Mouse (Mus musculus): ENCODE measurements around the gene Trpm3. TPM values are rescaled to one million over a fixed set of nuclear protein-coding genes. Genes with fewer than 3 reads are reported as not detected.

Trpm3 gene
- polyA plus RNA-seq, 1 experiment from 2014 or later, result 6.4 TPM

GRCm38 (mm10) chr19:23042168-23042733 lies 903.4 kb downstream of the Trpm3 start:
- no peaks in the 10 kb centered on the region for H3K9me3 ChIP-seq (ENCODE audit: control insufficient read depth, low read length)
- H3K4me1 ChIP-seq (ENCODE audit: control insufficient read depth, insufficient read depth, low read length), result no peaks in the 10 kb centered on the region
- DNase-seq (ENCODE audit: low spot score) (no peak), ATAC-seq (ENCODE audit: low read depth) (no peak)
- 56% methylated on average over 6 of the region's 6 CpGs for WGBS
- no peak overlapping the region for H3K9ac ChIP-seq (ENCODE audit: low read depth, low read length)
- no peaks in the 10 kb centered on the region for H3K36me3 ChIP-seq (ENCODE audit: control insufficient read depth, insufficient read depth, low read length)
- H3K27me3 ChIP-seq (replicated peaks; ENCODE audit: control insufficient read depth, insufficient read depth, low read length), result no peaks in the 10 kb centered on the region
- no peak overlapping the region for H3K4me2 ChIP-seq (ENCODE audit: low read depth, low read length)
- H3K27ac ChIP-seq (replicated peaks; ENCODE audit: low read depth, low read length), result no peak overlapping the region
- H3K4me3 ChIP-seq (ENCODE audit: low read depth, low read length), result no peak overlapping the region

DNA sequence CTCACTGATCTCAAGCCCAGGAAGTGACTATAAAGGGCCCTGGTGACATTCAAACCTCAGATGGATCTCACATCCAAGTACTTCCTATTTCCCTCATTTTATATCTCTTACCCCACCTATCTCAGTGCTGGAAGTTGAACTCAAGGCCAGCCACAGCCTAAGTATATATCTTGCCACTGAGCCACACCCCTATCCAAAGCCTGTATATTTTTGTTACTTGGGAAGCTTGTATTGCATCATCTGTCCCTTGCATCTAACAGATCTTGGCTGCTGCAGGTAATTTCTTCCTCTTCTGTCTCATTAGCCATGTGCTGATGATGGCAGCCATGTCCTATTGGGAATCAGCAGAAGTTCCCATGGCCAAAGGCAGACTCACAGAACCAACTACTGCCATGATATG lies 904.9 kb downstream of the Trpm3 start:
- Histone ChIP-seq H3K27me3 (replicated peaks; ENCODE audit: control insufficient read depth, insufficient read depth, low read length) (no peaks in the 10 kb centered on the region), H3K9ac (ENCODE audit: low read depth, low read length) (no peak overlapping the region), H3K4me1 (ENCODE audit: control insufficient read depth, insufficient read depth, low read length) (no peaks in the 10 kb centered on the region), H3K4me2 (ENCODE audit: low read depth, low read length) (no peak overlapping the region), H3K27ac (replicated peaks; ENCODE audit: low read depth, low read length) (no peak overlapping the region), H3K4me3 (ENCODE audit: low read depth, low read length) (no peak overlapping the region), H3K36me3 (ENCODE audit: control insufficient read depth, insufficient read depth, low read length) (no peaks in the 10 kb centered on the region), H3K9me3 (ENCODE audit: control insufficient read depth, low read length) (no peaks in the 10 kb centered on the region)
- no peak for ATAC-seq (ENCODE audit: low read depth)
- no peak for DNase-seq (ENCODE audit: low spot score)

MicroRNAs within 50 kb of the gene (microRNA counts, 519-probe panel; counts per million panel counts)
- 3,275 counts per million, percentile 78 among the panel's probes with 10 or more counts for microRNA mmu-miR-204

Small RNA genes lying within 50 kb of the gene (microRNA-seq; reads per million reads assigned to microRNA genes)
- gene Mir204 (ENCODE audit: borderline number of aligned reads), result 884 reads per million, percentile 74 among the genes with 10 or more reads in this experiment
